Comparison of ENCODE assay signal across 10 mouse cellular contexts in the genomic region with DNA sequence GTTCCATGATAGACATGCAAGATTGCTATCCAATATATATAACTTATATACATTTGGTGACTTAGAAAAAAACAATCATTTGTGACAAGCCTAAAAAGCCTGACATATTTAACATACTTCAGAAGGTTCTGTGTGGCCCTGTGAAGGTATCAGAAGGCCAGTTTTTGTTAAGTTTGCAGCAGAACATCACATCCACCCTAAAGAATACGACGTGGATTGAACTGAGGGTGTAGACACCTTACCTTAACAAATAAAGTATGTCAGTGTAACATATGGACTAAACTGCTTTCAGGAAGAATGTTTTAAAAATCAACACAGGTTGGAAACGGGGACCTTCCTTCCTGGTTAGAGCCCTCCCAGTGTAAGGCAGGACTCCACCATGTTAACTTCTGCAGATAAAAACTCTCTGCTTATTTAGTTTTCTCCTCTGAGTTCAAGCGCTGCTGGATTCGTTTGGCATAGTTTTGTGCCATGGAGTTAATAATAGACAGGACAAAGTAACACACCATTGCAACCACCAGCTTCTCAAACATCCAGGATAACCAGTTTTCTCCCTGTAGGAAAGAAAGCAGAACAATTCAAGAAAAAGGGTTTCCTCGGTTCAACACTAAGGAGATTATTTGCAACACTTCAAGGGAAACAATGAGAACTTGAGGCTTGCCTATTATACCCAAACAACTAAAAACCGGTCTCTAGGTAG. TPM values are rescaled to one million over a fixed set of nuclear protein-coding genes. Genes with fewer than 3 reads are reported as not detected.
DNase-seq lines count a peak whose midpoint lies in the region; ATAC-seq and TF ChIP-seq lines count a peak whose summit lies in the region.
"Had no signal": no experiment of that assay in that cellular context is flagged by ENCODE, and none has a peak within 500 bp of the region (broad histone marks: within the 10 kb centered on the region; RNA-seq: fewer than 3 reads in every experiment).

No protein-coding gene starts in this region.

- peak overlapping the region; percentile 95 for H3K27ac ChIP-seq in heart, embryonic 10.5 days
- H3K27ac ChIP-seq in embryonic facial prominence, embryonic 13.5 days, result peak overlapping the region; percentile 69
- peak overlapping the region; percentile 99 for H3K27ac ChIP-seq in small intestine, adult 2 months (ENCODE audit: insufficient read depth, low read depth, low read length)
- H3K27ac ChIP-seq: left cerebral cortex, adult 2 months had no signal

- H3K9ac ChIP-seq in embryonic facial prominence, embryonic 13.5 days, result no peak overlapping the region

- no peak for ATAC-seq in embryonic facial prominence, embryonic 13.5 days (ENCODE audit: insufficient number of reproducible peaks, insufficient read depth, low FRiP score, low TSS enrichment, low read depth)

- intact Hi-C loops in heart, postnatal 25 days (cut with DNase I), result no loop called here

- peak overlapping the region; percentile 57 for H3K4me2 ChIP-seq in embryonic facial prominence, embryonic 13.5 days

- H3K36me3 ChIP-seq in heart, embryonic 10.5 days, result no peaks in the 10 kb centered on the region
- H3K36me3 ChIP-seq in embryonic facial prominence, embryonic 13.5 days, result 0 out of 2 replicates have a peak, but pooled peaks cover 6% of the 10 kb centered on the region
- H3K36me3 ChIP-seq in small intestine, adult 2 months (ENCODE audit: control insufficient read depth, insufficient read depth, low read length), result peaks cover 23% of the 10 kb centered on the region

- TF ChIP-seq POLR2A in lung, adult 2 months (IDR thresholded peaks at IDR 0.05; ENCODE audit: borderline replicate concordance, extremely low read depth, low read depth, low read length), result 0 out of 2 replicates have a peak, but pooled peaks have one; percentile 15
- TF ChIP-seq POLR2A in small intestine, adult 2 months (IDR thresholded peaks at IDR 0.05; ENCODE audit: low read depth, low read length), result no peak

- TF ChIP-seq CTCF in lung, adult 2 months (IDR thresholded peaks at IDR 0.05; ENCODE audit: insufficient read depth, low read length), result no peak
- TF ChIP-seq CTCF in small intestine, adult 2 months (IDR thresholded peaks at IDR 0.05; ENCODE audit: extremely low read depth, insufficient read length, insufficient replicate concordance, low read depth, low read length), result no peak

- 60% methylated on average over 7 of the region's 7 CpGs for WGBS in heart, embryonic 10.5 days
- 16% methylated on average over 7 of the region's 7 CpGs for WGBS in lung, adult 2 months
- WGBS in embryonic facial prominence, embryonic 13.5 days, result 68% methylated on average over 7 of the region's 7 CpGs
- 4% methylated on average over 7 of the region's 7 CpGs for WGBS in small intestine, adult 2 months

- H3K4me3 ChIP-seq in heart, embryonic 10.5 days, result peak overlapping the region; percentile 70
- H3K4me3 ChIP-seq in lung, adult 2 months (replicated peaks; ENCODE audit: extremely low read depth, low read depth, low read length), result peak overlapping the region; percentile 70
- no peak overlapping the region for H3K4me3 ChIP-seq in embryonic facial prominence, embryonic 13.5 days
- peak overlapping the region; percentile 82 for H3K4me3 ChIP-seq in small intestine, adult 2 months (ENCODE audit: low read depth, low read length)
- H3K4me3 ChIP-seq: left cerebral cortex, adult 2 months had no signal

- no peaks in the 10 kb centered on the region for H3K27me3 ChIP-seq in heart, embryonic 10.5 days (ENCODE audit: insufficient read depth, poor library complexity, severe bottlenecking)
- H3K27me3 ChIP-seq in embryonic facial prominence, embryonic 13.5 days, result no peaks in the 10 kb centered on the region
- no peaks in the 10 kb centered on the region for H3K27me3 ChIP-seq in small intestine, adult 2 months (ENCODE audit: control insufficient read depth, insufficient read depth, low read length)

- no peak for DNase-seq in heart, embryonic 10.5 days (ENCODE audit: low spot score)
- no peak for DNase-seq in heart, postnatal 25 days (ENCODE audit: low spot score)
- DNase-seq in lung, adult 2 months, result no peak
- DNase-seq in lung, postnatal 4 days, result no peak
- DNase-seq in urinary bladder, postnatal 25 days (ENCODE audit: low spot score), result no peak
- no peak for DNase-seq in gastrocnemius, postnatal 25 days
- DNase-seq: right cerebral cortex, adult 18-20 months had no signal

- no peaks in the 10 kb centered on the region for H3K9me3 ChIP-seq in heart, embryonic 10.5 days
- H3K9me3 ChIP-seq in embryonic facial prominence, embryonic 13.5 days, result no peaks in the 10 kb centered on the region

- peaks cover 26% of the 10 kb centered on the region for H3K4me1 ChIP-seq in heart, embryonic 10.5 days
- H3K4me1 ChIP-seq in lung, adult 2 months (ENCODE audit: control insufficient read depth, insufficient read depth, low read length), result peaks cover 20% of the 10 kb centered on the region
- H3K4me1 ChIP-seq in embryonic facial prominence, embryonic 13.5 days, result peaks cover 25% of the 10 kb centered on the region
- H3K4me1 ChIP-seq in small intestine, adult 2 months (ENCODE audit: control insufficient read depth, insufficient read depth, insufficient read length, low read length), result peaks cover 8% of the 10 kb centered on the region

RNA-seq across cellular contexts. Expression of gene Tubd1, which starts 40.3 kb away (rescaled TPM):
- 11.8 and 12.8 TPM in 2 replicates for polyA plus RNA-seq in heart, embryonic 10.5 days (2016; fragmentation: Nextera tagmentation; extraction: Ambion mirVana)
- total RNA-seq in heart, postnatal 25 days (2021), result 1 to 10 TPM; 4.6 to 4.8 TPM
- polyA plus RNA-seq in lung, adult 2 months (2012; rRNA removed), result 2.6 and 4.0 TPM in 2 replicates
- 13.5 and 13.8 TPM in 2 replicates for polyA plus RNA-seq in embryonic facial prominence, embryonic 13.5 days (2015; fragmentation: Nextera tagmentation; extraction: Ambion mirVana)
- polyA plus RNA-seq in small intestine, adult 2 months (2012; rRNA removed), result 0.93 and 1.2 TPM in 2 replicates
- 1 to 10 TPM; 5.5 to 6.4 TPM for total RNA-seq in gastrocnemius, postnatal 25 days (2021)

RNA-seq across cellular contexts. Expression of gene Rps6kb1, which starts 40.4 kb away (rescaled TPM):
- 54.3 and 60.4 TPM in 2 replicates for polyA plus RNA-seq in heart, embryonic 10.5 days (2016; fragmentation: Nextera tagmentation; extraction: Ambion mirVana)
- 10 to 100 TPM; 19.1 to 19.2 TPM for total RNA-seq in heart, postnatal 25 days (2021)
- polyA plus RNA-seq in lung, adult 2 months (2012; rRNA removed), result 5.3 and 7.4 TPM in 2 replicates
- 77.8 and 78.9 TPM in 2 replicates for polyA plus RNA-seq in embryonic facial prominence, embryonic 13.5 days (2015; fragmentation: Nextera tagmentation; extraction: Ambion mirVana)
- 1.5 and 3.9 TPM in 2 replicates for polyA plus RNA-seq in small intestine, adult 2 months (2012; rRNA removed)
- total RNA-seq in gastrocnemius, postnatal 25 days (2021), result 10 to 100 TPM; 19.0 to 20.2 TPM
